Mouse (Mus musculus): ENCODE data around the gene Msantd1. TPM values are rescaled to one million over a fixed set of nuclear protein-coding genes. Genes with fewer than 3 reads are reported as not detected.

The Msantd1 gene
- polyA plus RNA-seq, 1 experiment from 2014 or later = 0.22 TPM

DNA sequence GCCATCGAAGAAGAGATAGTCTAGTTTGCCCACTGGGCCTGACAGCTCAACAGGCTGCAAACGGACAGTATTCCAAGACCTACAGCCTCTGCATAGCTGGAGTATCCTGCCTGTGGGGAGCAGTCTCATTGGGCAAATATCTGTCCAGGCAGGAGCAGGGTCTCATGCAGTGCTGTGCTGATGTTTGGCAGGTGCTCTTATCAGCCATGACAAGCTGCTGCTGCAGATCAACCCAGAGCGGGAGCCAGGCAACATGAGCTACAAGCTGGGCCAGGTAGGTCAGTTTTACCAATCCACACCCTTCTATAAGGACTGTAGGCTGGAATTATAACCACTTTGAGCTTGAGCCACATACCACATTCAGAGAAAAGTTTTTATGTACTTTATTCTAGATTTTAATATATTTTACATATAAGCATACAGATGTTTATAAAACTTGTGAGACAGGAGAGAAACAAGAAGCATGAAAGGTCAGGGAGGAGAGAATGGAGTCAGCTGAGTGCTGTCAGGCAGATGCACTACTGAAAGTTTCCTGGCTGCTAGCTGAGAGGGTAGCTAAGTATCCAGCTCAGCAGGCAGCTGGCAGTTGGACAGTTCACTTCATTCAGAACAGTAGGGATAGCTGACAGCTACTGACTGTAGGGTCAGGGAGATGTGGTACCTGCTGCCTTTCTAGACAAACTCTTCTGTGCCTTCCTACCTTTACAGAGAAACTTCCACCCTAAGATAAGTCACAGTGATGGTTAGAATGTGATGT is 10.9 kb upstream of the Msantd1 start:
- Histone ChIP-seq H3K4me3 (ENCODE audit: low read depth, low read length) (no peak overlapping the region), H3K4me1 (ENCODE audit: insufficient read depth) (peaks cover 5% of the 10 kb centered on the region; the same call in 1 of the 2 replicates), H3K36me3 (replicated peaks; ENCODE audit: insufficient read depth, low read length) (peaks cover 65% of the 10 kb centered on the region), H3K9me3 (ENCODE audit: low read length) (no peaks in the 10 kb centered on the region), H3K4me2 (ENCODE audit: low read depth, low read length) (peak overlapping the region; percentile 9; the same call in 1 of the 2 replicates), H3K27ac (ENCODE audit: low read depth) (peak overlapping the region; percentile 60; the same call in 1 of the 2 replicates), H3K9ac (replicated peaks) (no peak overlapping the region), H3K27me3 (ENCODE audit: insufficient read depth, low read length) (no peaks in the 10 kb centered on the region)
- TF ChIP-seq CTCF (IDR thresholded peaks at IDR 0.05; ENCODE audit: low read depth) = no peak
- TF ChIP-seq EP300 (IDR thresholded peaks at IDR 0.05; ENCODE audit: low read depth) = peak; percentile 90
- 68% methylated on average over 3 of the region's 3 CpGs for WGBS (ENCODE audit: insufficient replicate concordance)
- DNase-seq (peak; percentile 47), ATAC-seq (peak; percentile 98)

DNA sequence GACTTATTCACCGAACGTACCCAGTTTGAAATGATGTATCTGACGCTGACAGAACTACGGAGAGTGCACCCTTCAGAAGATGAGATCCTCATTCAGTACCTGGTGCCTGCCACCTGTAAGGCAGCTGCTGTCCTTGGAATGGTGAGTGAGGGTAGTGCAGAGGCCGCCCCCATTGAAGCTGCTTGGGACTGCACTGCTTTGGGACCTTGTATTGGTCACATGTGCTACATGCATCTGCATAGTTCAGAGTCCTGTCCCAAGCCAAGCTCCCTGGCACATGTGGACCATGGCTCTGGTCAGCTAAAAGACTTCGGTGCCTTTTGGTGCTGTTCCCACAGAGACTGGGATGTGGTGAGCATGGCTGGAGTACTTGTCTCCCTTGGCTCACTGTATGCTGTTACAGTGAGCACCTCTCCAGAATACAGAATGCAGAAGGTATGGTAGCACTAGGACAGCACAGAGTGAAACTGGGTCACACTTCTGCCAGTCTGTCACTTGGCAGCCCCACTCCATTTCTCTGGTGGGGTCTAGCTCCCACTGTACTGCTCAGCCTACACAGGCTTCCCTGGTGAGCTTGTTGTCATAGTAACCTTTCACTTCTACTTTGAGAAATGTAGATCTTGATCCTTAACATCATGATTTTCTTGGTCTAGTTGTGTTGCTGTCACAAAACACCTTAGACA is 7.9 kb upstream of the Msantd1 start:
- Histone ChIP-seq H3K9ac (replicated peaks) (no peak overlapping the region), H3K9me3 (ENCODE audit: low read length) (no peaks in the 10 kb centered on the region)
- TF ChIP-seq CTCF (IDR thresholded peaks at IDR 0.05; ENCODE audit: low read depth) = no peak
- TF ChIP-seq EP300 (IDR thresholded peaks at IDR 0.05; ENCODE audit: low read depth) = no peak

DNA sequence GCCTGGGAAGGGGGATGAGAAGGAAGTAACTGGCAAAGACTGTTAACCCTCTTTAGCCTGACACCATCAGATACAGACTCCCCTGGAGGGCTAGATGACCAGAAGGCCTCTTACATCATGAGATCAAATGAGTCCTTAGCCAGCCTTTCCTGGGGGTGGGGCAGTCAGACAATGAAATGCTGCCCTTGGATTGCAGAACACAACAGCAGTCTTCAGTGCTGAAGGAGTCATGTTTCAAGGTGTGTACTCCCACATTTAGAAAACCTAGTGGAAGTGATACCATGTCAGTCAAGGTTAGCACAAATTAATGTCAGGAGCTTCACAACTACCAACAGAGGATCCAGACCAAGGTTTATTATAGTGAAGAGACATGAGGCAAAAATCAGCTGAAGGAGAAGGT is 5.4 kb upstream of the Msantd1 start:
- H3K9ac ChIP-seq (replicated peaks) = no peak overlapping the region
- DNase-seq = no peak
- no peaks in the 10 kb centered on the region for H3K27me3 ChIP-seq (ENCODE audit: insufficient read depth, low read length)
- no peak overlapping the region for H3K4me2 ChIP-seq (ENCODE audit: low read depth, low read length)
- H3K9me3 ChIP-seq (ENCODE audit: low read length) = no peaks in the 10 kb centered on the region
- no peak overlapping the region for H3K4me3 ChIP-seq (ENCODE audit: low read depth, low read length)
- peaks cover 76% of the 10 kb centered on the region for H3K36me3 ChIP-seq (replicated peaks; ENCODE audit: insufficient read depth, low read length)
- ATAC-seq = no peak
- no peaks in the 10 kb centered on the region for H3K4me1 ChIP-seq (ENCODE audit: insufficient read depth)
- no peak overlapping the region for H3K27ac ChIP-seq (ENCODE audit: low read depth)
- TF ChIP-seq EP300 (IDR thresholded peaks at IDR 0.05; ENCODE audit: low read depth) (no peak), CTCF (IDR thresholded peaks at IDR 0.05; ENCODE audit: low read depth) (no peak)

More for the DNA sequence above, 7.9 kb upstream of the Msantd1 start:
- Histone ChIP-seq H3K27ac (ENCODE audit: low read depth) (no peak overlapping the region), H3K4me2 (ENCODE audit: low read depth, low read length) (no peak overlapping the region), H3K4me3 (ENCODE audit: low read depth, low read length) (no peak overlapping the region), H3K27me3 (ENCODE audit: insufficient read depth, low read length) (no peaks in the 10 kb centered on the region), H3K36me3 (replicated peaks; ENCODE audit: insufficient read depth, low read length) (peaks cover 68% of the 10 kb centered on the region), H3K4me1 (ENCODE audit: insufficient read depth) (peaks cover 5% of the 10 kb centered on the region; the same call in 1 of the 2 replicates)
- WGBS (ENCODE audit: insufficient replicate concordance) = 90% methylated on average over 6 of the region's 6 CpGs
- no peak for DNase-seq
- ATAC-seq = no peak

DNA sequence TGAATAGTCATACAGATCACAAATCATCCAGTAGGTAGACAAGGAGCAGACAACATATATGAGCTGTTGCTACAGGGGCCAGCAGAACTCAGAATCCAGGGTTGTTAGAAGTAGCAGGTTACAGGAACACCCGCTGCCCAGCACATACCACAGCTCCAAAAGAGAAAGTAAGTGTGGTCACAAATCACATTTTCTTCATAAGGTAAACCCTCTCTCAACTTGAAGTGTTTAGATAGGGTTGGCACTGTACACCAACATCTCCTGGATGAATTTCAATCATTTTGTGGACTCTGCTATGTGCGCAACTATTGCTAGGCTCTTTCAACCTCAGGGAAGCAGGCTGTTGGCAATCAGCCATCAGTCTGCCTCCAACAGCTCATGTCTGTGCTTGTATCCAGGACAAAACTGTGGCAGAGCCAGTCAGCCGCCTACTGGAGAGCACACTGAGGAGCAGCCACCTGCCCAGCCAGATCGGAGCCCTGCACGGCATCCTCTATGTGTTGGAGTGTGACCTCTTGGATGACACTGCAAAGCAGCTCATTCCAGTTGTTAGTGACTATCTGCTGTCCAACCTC is 4.9 kb upstream of the Msantd1 start:
- no peak overlapping the region for H3K4me3 ChIP-seq (ENCODE audit: low read depth, low read length)
- no peak overlapping the region for H3K4me2 ChIP-seq (ENCODE audit: low read depth, low read length)
- H3K9ac ChIP-seq (replicated peaks) = no peak overlapping the region
- DNase-seq (no peak), ATAC-seq (no peak)
- no peaks in the 10 kb centered on the region for H3K4me1 ChIP-seq (ENCODE audit: insufficient read depth)
- TF ChIP-seq EP300 (IDR thresholded peaks at IDR 0.05; ENCODE audit: low read depth) (no peak), CTCF (IDR thresholded peaks at IDR 0.05; ENCODE audit: low read depth) (0 out of 2 replicates have a peak, but pooled peaks have one; percentile 13)
- WGBS (ENCODE audit: insufficient replicate concordance) = 89% methylated on average over 5 of the region's 5 CpGs
- peaks cover 73% of the 10 kb centered on the region for H3K36me3 ChIP-seq (replicated peaks; ENCODE audit: insufficient read depth, low read length)
- H3K27me3 ChIP-seq (ENCODE audit: insufficient read depth, low read length) = no peaks in the 10 kb centered on the region
- no peaks in the 10 kb centered on the region for H3K9me3 ChIP-seq (ENCODE audit: low read length)
- no peak overlapping the region for H3K27ac ChIP-seq (ENCODE audit: low read depth)

DNA sequence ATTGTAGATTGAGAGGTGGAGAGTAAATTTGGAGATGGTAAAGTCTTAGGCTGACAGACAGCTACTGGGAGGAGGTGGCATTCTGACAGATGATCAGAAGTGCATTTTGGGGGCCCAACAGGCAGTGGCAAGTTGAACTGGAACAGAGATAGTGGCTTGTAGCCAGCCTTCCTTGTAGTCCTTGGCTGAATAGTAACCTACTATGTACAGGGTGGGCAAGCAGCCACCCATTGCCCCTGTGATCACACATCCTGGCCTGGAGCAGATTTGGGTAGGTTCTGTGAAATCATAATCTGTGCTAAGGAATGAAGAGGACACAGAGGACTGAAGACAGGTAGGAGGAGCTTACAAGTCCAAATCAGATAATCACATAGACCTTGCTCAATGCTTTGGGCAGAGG is 3.4 kb upstream of the Msantd1 start:
- H3K27me3 ChIP-seq (ENCODE audit: insufficient read depth, low read length) = no peaks in the 10 kb centered on the region
- H3K9me3 ChIP-seq (ENCODE audit: low read length) = no peaks in the 10 kb centered on the region
- H3K4me3 ChIP-seq (ENCODE audit: low read depth, low read length) = no peak overlapping the region
- no peak for ATAC-seq
- no peak for DNase-seq
- H3K4me2 ChIP-seq (ENCODE audit: low read depth, low read length) = no peak overlapping the region
- H3K36me3 ChIP-seq (replicated peaks; ENCODE audit: insufficient read depth, low read length) = peaks cover 65% of the 10 kb centered on the region
- H3K27ac ChIP-seq (ENCODE audit: low read depth) = no peak overlapping the region
- TF ChIP-seq CTCF (IDR thresholded peaks at IDR 0.05; ENCODE audit: low read depth) (no peak), EP300 (IDR thresholded peaks at IDR 0.05; ENCODE audit: low read depth) (no peak)
- H3K4me1 ChIP-seq (ENCODE audit: insufficient read depth) = peaks cover 1% of the 10 kb centered on the region
- H3K9ac ChIP-seq (replicated peaks) = no peak overlapping the region

DNA sequence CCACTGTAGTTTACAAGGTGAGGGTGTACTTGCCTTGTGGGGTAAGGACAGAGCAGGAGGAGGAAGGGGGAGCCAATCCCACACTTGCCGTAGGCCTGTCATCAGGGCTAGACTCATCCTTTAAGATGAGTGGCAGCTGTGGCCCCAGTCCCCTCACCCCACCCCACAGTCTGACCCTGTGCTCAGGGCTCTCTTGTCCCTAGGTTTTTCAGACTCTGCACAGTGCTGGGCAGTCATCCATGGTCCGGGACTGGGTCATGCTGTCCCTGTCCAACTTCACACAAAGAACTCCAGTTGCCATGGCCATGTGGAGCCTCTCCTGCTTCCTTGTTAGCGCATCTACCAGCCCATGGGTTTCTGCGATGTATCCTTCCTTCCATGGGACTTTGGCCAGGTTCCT is 582 bp upstream of the Msantd1 start:
- H3K4me3 ChIP-seq (ENCODE audit: low read depth, low read length) = no peak overlapping the region
- H3K4me2 ChIP-seq (ENCODE audit: low read depth, low read length) = no peak overlapping the region
- H3K27me3 ChIP-seq (ENCODE audit: insufficient read depth, low read length) = no peaks in the 10 kb centered on the region
- TF ChIP-seq EP300 (IDR thresholded peaks at IDR 0.05; ENCODE audit: low read depth) = no peak
- no peak for TF ChIP-seq CTCF (IDR thresholded peaks at IDR 0.05; ENCODE audit: low read depth)
- no peaks in the 10 kb centered on the region for H3K9me3 ChIP-seq (ENCODE audit: low read length)
- no peak overlapping the region for H3K9ac ChIP-seq (replicated peaks)
- H3K27ac ChIP-seq (ENCODE audit: low read depth) = no peak overlapping the region
- DNase-seq (no peak), ATAC-seq (no peak)
- peaks cover 14% of the 10 kb centered on the region for H3K4me1 ChIP-seq (ENCODE audit: insufficient read depth)
- WGBS (ENCODE audit: insufficient replicate concordance) = 89% methylated on average over 4 of the region's 4 CpGs
- H3K36me3 ChIP-seq (replicated peaks; ENCODE audit: insufficient read depth, low read length) = peaks cover 51% of the 10 kb centered on the region

Data from liver, postnatal 0 days (tissue).